Mouse (Mus musculus) bone marrow, adult 2 months (tissue): ENCODE results near the gene Chrm3.

Experiments
- CTCF ChIP-seq: fragments of 200-500 bp; IDR thresholded peaks from 2 replicates; pipeline ENCODE4 v1.5.1; 2011; ENCODE audit warnings: low read length, control low read depth; ENCODE audit not compliant: control insufficient read depth, insufficient read depth
- POLR2A ChIP-seq: fragments of 200-500 bp; IDR thresholded peaks from 2 replicates; pipeline ENCODE4 v1.6.1; 2011; ENCODE audit warnings: low read depth, mild to moderate bottlenecking, control low read depth, low read length, borderline replicate concordance; ENCODE audit not compliant: control insufficient read depth

DNA sequence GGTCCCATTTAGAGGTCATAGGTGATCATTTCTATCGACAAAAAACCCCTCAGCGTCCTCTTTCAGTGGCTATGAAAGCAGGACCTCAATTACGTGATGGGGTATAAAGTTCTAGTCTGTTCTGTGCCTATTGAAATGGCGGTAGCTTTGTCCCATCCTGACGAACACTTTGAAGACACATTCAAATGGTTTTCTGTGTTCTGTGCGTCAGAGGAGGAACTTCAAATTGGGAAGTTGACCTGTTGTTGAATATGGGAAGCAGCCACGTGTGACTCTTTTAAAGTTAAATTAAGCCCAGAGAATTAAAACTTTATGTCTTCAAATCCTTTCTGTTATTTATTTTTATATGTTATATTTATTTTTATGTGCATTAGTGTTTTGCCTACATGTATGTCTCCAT, 253.3 kb downstream of the Chrm3 start:
- TF ChIP-seq POLR2A (no peak), CTCF (no peak)
